ENCODE assay signal across 15 mouse cellular contexts in genomic region chr12:113062201-113062600, GRCm38 (mm10). TPM values are rescaled to one million over a fixed set of nuclear protein-coding genes. Genes with fewer than 3 reads are reported as not detected.
"Had no signal": no experiment of that assay in that cellular context is flagged by ENCODE, and none has a peak within 500 bp of the region (broad histone marks: within the 10 kb centered on the region; RNA-seq: fewer than 3 reads in every experiment).

No protein-coding gene starts in this region.

- H3K9me3 ChIP-seq: limb, embryonic 15.5 days; liver, embryonic 15.5 days; midbrain, embryonic 10.5 days; neural tube, embryonic 12.5 days had no signal

- H3K27ac ChIP-seq: left cerebral cortex, adult 2 months; limb, embryonic 15.5 days; liver, embryonic 15.5 days; midbrain, embryonic 10.5 days; neural tube, embryonic 12.5 days had no signal

- H3K4me3 ChIP-seq: left cerebral cortex, adult 2 months; limb, embryonic 15.5 days; liver, embryonic 15.5 days; midbrain, embryonic 10.5 days; neural tube, embryonic 12.5 days had no signal

- DNase-seq: kidney, postnatal 10 days; kidney, postnatal 4 days; lung, embryonic 14.5 days; lung, postnatal 10 days; lung, postnatal 4 days; midbrain, embryonic 14.5 days; thymus, adult 18-20 months; thymus, postnatal 14 days had no signal

- H3K4me2 ChIP-seq: limb, embryonic 15.5 days; liver, embryonic 15.5 days; lung, embryonic 14.5 days; neural tube, embryonic 12.5 days had no signal

- H3K9ac ChIP-seq: limb, embryonic 15.5 days; liver, embryonic 15.5 days; lung, embryonic 14.5 days; neural tube, embryonic 12.5 days had no signal

- H3K27me3 ChIP-seq: limb, embryonic 15.5 days; liver, embryonic 15.5 days; neural tube, embryonic 12.5 days had no signal

- H3K4me1 ChIP-seq: limb, embryonic 15.5 days; midbrain, embryonic 10.5 days; neural tube, embryonic 12.5 days had no signal

RNA-seq across cellular contexts. Expression of gene Tex22, which starts 12.1 kb away (rescaled TPM):
- polyA plus RNA-seq: kidney, embryonic 14.5 days; limb, embryonic 15.5 days; liver, embryonic 15.5 days; lung, embryonic 14.5 days; midbrain, embryonic 10.5 days; midbrain, embryonic 14.5 days; neural tube, embryonic 12.5 days; urinary bladder, adult 2 months had no signal
